Mouse (Mus musculus) small intestine, adult 2 months (tissue): ENCODE data around the gene Mlana. TPM values are rescaled to one million over a fixed set of nuclear protein-coding genes. Genes with fewer than 3 reads are reported as not detected.
A peak's percentile ranks its signal among the peaks of the same experiment; 100 is the strongest.

Experiments used
- H3K27ac ChIP-seq: fragments of 200-500 bp; 2 replicates; pipeline ENCODE4 v1.5.1; 2012; ENCODE audit warnings: low read depth, low read length, control low read depth, inconsistent platforms; ENCODE audit not compliant: insufficient read depth
- H3K27me3 ChIP-seq: fragments of 200-500 bp; 2 replicates; pipeline ENCODE4 v1.6.1; 2012; ENCODE audit warnings: mild to moderate bottlenecking, moderate library complexity, low read length, inconsistent platforms; ENCODE audit not compliant: control insufficient read depth, insufficient read depth
- H3K36me3 ChIP-seq: fragments of 200-500 bp; 2 replicates; pipeline ENCODE4 v1.6.1; 2012; ENCODE audit warnings: mild to moderate bottlenecking, low read length, control low read depth, inconsistent platforms; ENCODE audit not compliant: control insufficient read depth, insufficient read depth
- H3K4me1 ChIP-seq: fragments of 200-500 bp; 2 replicates; pipeline ENCODE4 v1.6.1; 2012; ENCODE audit warnings: low read length, inconsistent platforms, mixed read lengths; ENCODE audit not compliant: control insufficient read depth, insufficient read depth, insufficient read length
- H3K4me3 ChIP-seq: fragments of 200-500 bp; 2 replicates; pipeline ENCODE4 v1.5.1; 2012; ENCODE audit warnings: low read depth, mild to moderate bottlenecking, control low read depth, inconsistent platforms, low read length, moderate library complexity
- CTCF ChIP-seq: fragments of 200-500 bp; IDR thresholded peaks from 2 replicates; pipeline ENCODE4 v1.5.1; 2012; ENCODE audit warnings: low read depth, mild to moderate bottlenecking, control low read depth, inconsistent platforms, low read length, moderate library complexity, mixed read lengths; ENCODE audit not compliant: insufficient replicate concordance, insufficient read length; ENCODE audit errors: extremely low read depth
- POLR2A ChIP-seq: fragments of 200-500 bp; IDR thresholded peaks from 2 replicates; pipeline ENCODE4 v1.6.1; 2012; ENCODE audit warnings: low read depth, mild to moderate bottlenecking, control low read depth, inconsistent platforms, low read length, moderate library complexity
- WGBS: fragments of 180-500 bp; shearing (Covaris S2); methylation state at CpG from one replicate; pipeline ENCODE4 v1.1.7; 2018; 5-methylcytosine and 5-hydroxymethylcytosine counted together
- polyA plus RNA-seq: library from polyadenylated mRNA; depleted of rRNA; stranded (reverse); fragments of >200 nt; gene quantifications from 2 replicates; pipeline ENCODE4 v1.2.3, GENCODE M21; 2012

Gene Mlana
- polyA plus RNA-seq, 1 experiment: not detected

DNA sequence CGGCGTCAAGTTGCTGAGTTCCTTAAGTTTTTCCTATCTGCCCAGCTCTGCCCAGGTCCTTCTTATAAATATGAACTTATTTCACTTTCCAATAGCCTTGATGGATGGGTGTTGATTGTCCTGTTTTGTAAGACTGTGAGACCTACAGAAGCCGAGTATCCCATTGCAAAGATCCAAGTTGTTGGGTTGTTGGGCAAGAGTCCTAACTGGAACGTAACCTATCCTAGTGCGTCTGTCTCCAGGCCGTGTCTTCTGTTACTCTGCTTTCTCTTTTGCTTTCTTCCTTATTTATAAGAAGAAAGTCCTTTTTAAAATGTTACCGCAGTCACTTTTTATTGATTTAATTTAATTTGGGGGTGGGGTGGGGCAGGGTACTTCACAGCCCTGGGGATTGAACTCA lies 22.7 kb upstream of the Mlana start:
- Histone ChIP-seq H3K36me3 (no peaks in the 10 kb centered on the region), H3K27ac (peak overlapping the region; percentile 98), H3K4me3 (peak overlapping the region; percentile 14; the same call in 1 of the 2 replicates), H3K27me3 (no peaks in the 10 kb centered on the region), H3K4me1 (peaks cover 10% of the 10 kb centered on the region)
- no peak for TF ChIP-seq CTCF
- no peak for TF ChIP-seq POLR2A
- WGBS: 68% methylated on average over 7 of the region's 7 CpGs

- peak overlapping the region; percentile 14; the same call in 1 of the 2 replicates for H3K4me3 ChIP-seq
- H3K4me1 ChIP-seq: peaks cover 12% of the 10 kb centered on the region
- H3K27ac ChIP-seq: peak overlapping the region; percentile 98
- H3K36me3 ChIP-seq: no peaks in the 10 kb centered on the region
- H3K27me3 ChIP-seq: no peaks in the 10 kb centered on the region
- TF ChIP-seq POLR2A (0 out of 2 replicates have a peak, but pooled peaks have one; percentile 32), CTCF (no peak)
- 15% methylated on average over 9 of the region's 9 CpGs for WGBS
Measured at GRCm38 (mm10) chr19:29675562-29676078, 22.0 kb upstream of the Mlana start.

DNA sequence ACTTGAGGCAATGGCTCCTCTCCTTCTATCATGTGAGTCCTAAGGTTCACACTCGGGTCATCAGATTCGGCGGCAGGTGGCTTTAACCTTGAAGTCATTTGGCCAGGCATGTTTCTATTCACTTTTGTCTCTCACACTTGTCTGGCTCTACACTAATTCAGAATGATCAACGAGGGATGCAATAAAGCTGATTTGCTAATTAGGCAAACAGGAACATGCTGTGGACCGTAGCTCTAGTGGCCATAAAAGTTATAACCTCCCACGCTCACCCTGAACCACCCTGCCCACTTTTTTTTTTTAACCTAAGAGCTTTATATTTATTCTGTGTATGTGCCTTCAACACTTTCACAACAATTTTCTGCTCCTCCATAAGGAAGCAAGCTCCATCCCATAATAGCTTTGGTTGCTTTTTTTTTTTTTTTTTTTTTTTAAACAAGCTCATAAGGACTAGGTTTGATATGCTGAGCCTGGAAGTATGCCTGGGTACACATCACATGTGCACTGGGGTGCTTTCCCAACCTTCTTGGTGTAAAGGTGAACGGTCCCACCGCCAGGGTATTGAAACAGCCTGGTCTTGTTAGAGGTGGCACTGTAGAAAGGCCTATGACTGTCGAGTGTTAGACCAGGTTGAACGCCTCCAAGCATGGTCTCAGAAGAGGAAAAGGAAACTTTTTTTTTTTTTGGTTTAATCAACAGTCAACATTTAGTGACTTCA lies 21.0 kb upstream of the Mlana start:
- Histone ChIP-seq H3K4me3 (no peak overlapping the region), H3K36me3 (no peaks in the 10 kb centered on the region), H3K27ac (peak overlapping the region; percentile 98), H3K27me3 (no peaks in the 10 kb centered on the region), H3K4me1 (peaks cover 12% of the 10 kb centered on the region)
- TF ChIP-seq POLR2A (no peak), CTCF (no peak)
- 32% methylated on average over 10 of the region's 10 CpGs for WGBS

DNA sequence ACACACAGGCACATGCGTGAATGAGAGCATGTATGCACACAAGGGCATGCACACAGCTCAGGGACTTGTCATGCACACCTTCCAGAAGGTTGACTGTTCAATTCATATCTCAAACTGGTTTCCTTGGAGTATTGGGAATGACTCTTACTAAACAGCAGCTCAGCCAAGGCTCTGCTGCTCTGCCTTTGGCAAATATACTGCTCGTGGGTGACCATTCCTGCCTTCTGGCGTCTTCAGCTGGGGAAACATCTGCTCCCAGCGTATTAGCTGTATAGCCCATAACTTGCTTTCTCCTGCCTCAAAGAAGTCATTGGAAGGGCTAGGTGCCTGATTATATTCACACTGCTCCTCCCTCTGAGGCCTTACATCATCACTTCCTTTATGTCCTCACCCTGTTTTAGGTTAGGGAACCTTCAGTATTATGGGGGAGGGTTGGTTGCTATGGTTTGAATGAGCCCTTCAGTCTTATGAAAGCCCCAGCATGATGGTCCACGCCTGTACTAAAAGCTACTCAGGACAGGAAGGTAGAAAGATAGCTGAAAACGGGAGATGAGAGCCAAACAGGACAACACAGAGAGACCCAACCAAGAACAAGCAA lies 19.3 kb upstream of the Mlana start:
- 80% methylated on average over 6 of the region's 6 CpGs for WGBS
- TF ChIP-seq CTCF: no peak
- no peak for TF ChIP-seq POLR2A

GRCm38 (mm10) chr19:29680182-29681152 lies 17.2 kb upstream of the Mlana start:
- WGBS: 54% methylated on average over 13 of the region's 13 CpGs
- H3K36me3 ChIP-seq: no peaks in the 10 kb centered on the region
- H3K27ac ChIP-seq: no peak overlapping the region
- H3K4me1 ChIP-seq: peaks cover 6% of the 10 kb centered on the region; the same call in 1 of the 2 replicates
- TF ChIP-seq CTCF (no peak), POLR2A (no peak)
- H3K27me3 ChIP-seq: no peaks in the 10 kb centered on the region
- no peak overlapping the region for H3K4me3 ChIP-seq

More for the DNA sequence above, 19.3 kb upstream of the Mlana start:
- H3K4me1 ChIP-seq: peaks cover 12% of the 10 kb centered on the region
- no peak overlapping the region for H3K4me3 ChIP-seq
- no peaks in the 10 kb centered on the region for H3K36me3 ChIP-seq
- H3K27me3 ChIP-seq: no peaks in the 10 kb centered on the region
- no peak overlapping the region for H3K27ac ChIP-seq

DNA sequence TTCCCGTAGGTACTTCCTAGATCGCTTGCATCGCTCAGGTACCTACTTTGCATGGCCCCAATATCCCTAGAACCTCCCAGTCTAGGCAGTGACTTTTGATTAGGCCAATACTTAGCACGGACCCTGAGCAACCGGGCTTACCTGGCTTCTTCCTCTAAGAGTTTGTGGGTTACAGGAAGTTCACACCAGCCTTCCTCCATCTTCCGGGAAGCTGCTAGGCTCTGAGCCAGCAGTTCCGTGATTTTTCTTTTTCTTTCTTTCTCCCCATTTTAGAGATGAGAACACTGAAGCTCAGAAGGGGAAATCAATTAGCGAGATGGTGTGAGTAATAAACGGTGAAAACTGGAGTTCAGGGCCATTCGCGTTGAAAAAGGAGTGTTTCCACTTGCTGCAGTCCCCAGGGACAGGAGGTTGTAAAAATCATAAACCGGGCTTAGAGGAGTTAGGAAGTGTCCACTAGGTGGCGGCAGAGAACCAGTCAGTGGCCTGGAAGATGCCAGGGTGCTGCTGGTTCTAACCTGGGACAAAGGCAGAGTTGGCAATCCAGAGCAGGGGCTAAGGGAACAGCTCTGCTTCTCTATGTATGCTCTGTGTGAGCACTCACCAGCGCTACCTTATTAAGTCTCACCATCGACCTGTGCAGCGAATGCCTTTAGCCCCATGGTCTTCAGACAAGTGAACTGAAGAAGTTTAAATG lies 13.6 kb upstream of the Mlana start:
- H3K27me3 ChIP-seq: no peaks in the 10 kb centered on the region
- TF ChIP-seq CTCF (peak; percentile 84; the same call in 1 of the 2 replicates), POLR2A (no peak)
- no peaks in the 10 kb centered on the region for H3K36me3 ChIP-seq
- H3K4me1 ChIP-seq: peaks cover 2% of the 10 kb centered on the region; the same call in 1 of the 2 replicates
- 49% methylated on average over 16 of the region's 16 CpGs for whole genome bisulfite sequencing
- H3K27ac ChIP-seq: no peak overlapping the region
- no peak overlapping the region for H3K4me3 ChIP-seq
